Mouse (Mus musculus) stomach, embryonic 14.5 days (tissue): ENCODE results near the gene Traip. TPM values are rescaled to one million over a fixed set of nuclear protein-coding genes. Genes with fewer than 3 reads are reported as not detected.
A peak's percentile ranks its signal among the peaks of the same experiment; 100 is the strongest.

Experiments
- ATAC-seq: fragments of 200-750 bp; cut with Nextera tagmentation; 2 replicates; pipeline ENCODE4 v1.8.0; 2017; ENCODE audit warnings: low read depth, moderate TSS enrichment; ENCODE audit not compliant: insufficient number of reproducible peaks, insufficient read depth, low FRiP score
- H3K27ac ChIP-seq: fragments of 300-500 bp; sonication (generic); 2 replicates; pipeline ENCODE4 v1.5.1; 2014; ENCODE audit warnings: mild to moderate bottlenecking, low read length, moderate library complexity, mixed read lengths
- H3K27me3 ChIP-seq: fragments of 300-500 bp; sonication (generic); 2 replicates; pipeline ENCODE4 v1.6.1; 2014; ENCODE audit warnings: low read length, control low read depth, mixed read lengths; ENCODE audit not compliant: control insufficient read depth, insufficient read depth
- H3K36me3 ChIP-seq: fragments of 300-500 bp; sonication (generic); 2 replicates; pipeline ENCODE4 v1.6.1; 2014; ENCODE audit warnings: mild to moderate bottlenecking, control low read depth, low read length, moderate library complexity, mixed read lengths; ENCODE audit not compliant: control insufficient read depth, insufficient read depth
- H3K4me1 ChIP-seq: fragments of 300-500 bp; sonication (generic); 2 replicates; pipeline ENCODE4 v1.6.1; 2014; ENCODE audit warnings: low read length, control low read depth, mixed read lengths; ENCODE audit not compliant: control insufficient read depth, insufficient read depth
- H3K4me2 ChIP-seq: fragments of 300-500 bp; sonication (generic); replicated peaks from 2 replicates; pipeline ENCODE4 v1.6.1; 2014; ENCODE audit warnings: low read depth, low read length, control low read depth
- H3K4me3 ChIP-seq: fragments of 300-500 bp; sonication (generic); 2 replicates; pipeline ENCODE4 v1.5.1; 2014; ENCODE audit warnings: low read depth, low read length, control low read depth
- H3K9ac ChIP-seq: fragments of 300-500 bp; sonication (generic); replicated peaks from 2 replicates; pipeline ENCODE4 v1.6.1; 2014; ENCODE audit warnings: low read depth, mild to moderate bottlenecking, control low read depth, low read length, moderate library complexity, mixed read lengths
- H3K9me3 ChIP-seq: fragments of 300-500 bp; sonication (generic); 2 replicates; pipeline ENCODE4 v1.6.1; 2016; ENCODE audit warnings: low read depth, low read length, control low read depth; ENCODE audit not compliant: control insufficient read depth
- WGBS: fragments of 180-500 bp; shearing (Covaris S2); extraction: QIAGEN DNeasy Blood & Tissue Kit; methylation state at CpG from one replicate; pipeline ENCODE4 v1.1.7; 2014; 5-methylcytosine and 5-hydroxymethylcytosine counted together
- polyA plus RNA-seq: library from polyadenylated mRNA; unstranded; fragments of >200 nt; fragmentation: Nextera tagmentation; extraction: Ambion mirVana; gene quantifications from 2 replicates; pipeline ENCODE4 v1.2.1, GENCODE M21; 2014

The Traip gene
- polyA plus RNA-seq, 1 experiment from 2014 or later: 18.9 TPM

GRCm38 (mm10) chr9:107982681-107983346 is 32.9 kb downstream of the Traip start, which contains the start of gene Gm20661:
Gene Gm20661, plus strand, starts transcription at chr9:107983058.
- 9% methylated on average over 14 of the region's 14 CpGs for WGBS
- H3K9me3 ChIP-seq: no peaks in the 10 kb centered on the region
- H3K36me3 ChIP-seq: no peaks in the 10 kb centered on the region; the same call in 1 of the 2 replicates
- H3K9ac ChIP-seq: peak within 1 kb of the TSS; percentile 59
- H3K4me3 ChIP-seq: peak within 1 kb of the TSS; percentile 45
- peak; percentile 77 for ATAC-seq
- H3K4me2 ChIP-seq: peak within 1 kb of the TSS; percentile 88
- no peaks in the 10 kb centered on the region for H3K27me3 ChIP-seq
- peak within 1 kb of the TSS; percentile 100 for H3K27ac ChIP-seq
- H3K4me1 ChIP-seq: peaks cover 35% of the 10 kb centered on the region

GRCm38 (mm10) chr9:107983421-107983890 is 33.5 kb downstream of the Traip start:
- peak overlapping the region; percentile 100 for H3K27ac ChIP-seq
- no peaks in the 10 kb centered on the region for H3K9me3 ChIP-seq
- WGBS: 4% methylated on average over 4 of the region's 4 CpGs
- H3K27me3 ChIP-seq: no peaks in the 10 kb centered on the region
- peaks cover 35% of the 10 kb centered on the region for H3K4me1 ChIP-seq
- H3K4me3 ChIP-seq: peak overlapping the region; percentile 45
- H3K36me3 ChIP-seq: no peaks in the 10 kb centered on the region; the same call in 1 of the 2 replicates
- H3K9ac ChIP-seq: peak overlapping the region; percentile 59
- peak; percentile 50 for ATAC-seq
- H3K4me2 ChIP-seq: peak overlapping the region; percentile 88

- Histone ChIP-seq H3K27me3 (no peaks in the 10 kb centered on the region), H3K4me3 (peak overlapping the region; percentile 45), H3K27ac (peak overlapping the region; percentile 100), H3K9me3 (no peaks in the 10 kb centered on the region), H3K4me1 (peaks cover 35% of the 10 kb centered on the region), H3K9ac (peak overlapping the region; percentile 59), H3K36me3 (no peaks in the 10 kb centered on the region; the same call in 1 of the 2 replicates), H3K4me2 (peak overlapping the region; percentile 88)
- ATAC-seq: no peak
- WGBS: 45% methylated on average over 19 of the region's 19 CpGs
Measured at GRCm38 (mm10) chr9:107984052-107984753, 34.3 kb downstream of the Traip start.

- H3K36me3 ChIP-seq: no peaks in the 10 kb centered on the region; the same call in 1 of the 2 replicates
- H3K4me1 ChIP-seq: peaks cover 35% of the 10 kb centered on the region
- WGBS: 46% methylated on average over 9 of the region's 9 CpGs
- no peaks in the 10 kb centered on the region for H3K9me3 ChIP-seq
- H3K4me3 ChIP-seq: peak overlapping the region; percentile 45
- peak overlapping the region; percentile 100 for H3K27ac ChIP-seq
- H3K4me2 ChIP-seq: peak overlapping the region; percentile 88
- H3K27me3 ChIP-seq: no peaks in the 10 kb centered on the region
- peak overlapping the region; percentile 59 for H3K9ac ChIP-seq
- no peak for ATAC-seq
Measured at GRCm38 (mm10) chr9:107984754-107985055, 34.8 kb downstream of the Traip start.

GRCm38 (mm10) chr9:107985131-107986119 is 35.5 kb downstream of the Traip start, which contains the start of gene Inka1:
Gene Inka1, minus strand, starts transcription at chr9:107985879.
- H3K27me3 ChIP-seq: no peaks in the 10 kb centered on the region
- H3K9ac ChIP-seq: peak within 1 kb of the TSS; percentile 59
- peak within 1 kb of the TSS; percentile 100 for H3K27ac ChIP-seq
- no peaks in the 10 kb centered on the region; the same call in 1 of the 2 replicates for H3K36me3 ChIP-seq
- no peaks in the 10 kb centered on the region for H3K9me3 ChIP-seq
- peak; percentile 59 for ATAC-seq
- peak within 1 kb of the TSS; percentile 45 for H3K4me3 ChIP-seq
- WGBS: under 1% methylated on average over 56 of the region's 58 CpGs
- peaks cover 35% of the 10 kb centered on the region for H3K4me1 ChIP-seq
- H3K4me2 ChIP-seq: peak within 1 kb of the TSS; percentile 88

- WGBS: 2% methylated on average over 18 of the region's 18 CpGs
- Histone ChIP-seq H3K4me1 (peaks cover 26% of the 10 kb centered on the region), H3K9ac (no peak overlapping the region), H3K4me3 (peak overlapping the region; percentile 45), H3K9me3 (no peaks in the 10 kb centered on the region), H3K4me2 (peak overlapping the region; percentile 88), H3K27ac (peak overlapping the region; percentile 100), H3K27me3 (no peaks in the 10 kb centered on the region), H3K36me3 (no peaks in the 10 kb centered on the region; the same call in 1 of the 2 replicates)
- ATAC-seq: peak; percentile 16; the same call in 1 of the 2 replicates
Measured at GRCm38 (mm10) chr9:107986376-107986775, 36.4 kb downstream of the Traip start.

GRCm38 (mm10) chr9:107987950-107988349 is 38.0 kb downstream of the Traip start:
- H3K27ac ChIP-seq: no peak overlapping the region
- H3K4me2 ChIP-seq: no peak overlapping the region
- H3K9ac ChIP-seq: no peak overlapping the region
- H3K36me3 ChIP-seq: no peaks in the 10 kb centered on the region; the same call in 1 of the 2 replicates
- H3K4me1 ChIP-seq: peaks cover 15% of the 10 kb centered on the region; the same call in 1 of the 2 replicates
- WGBS: 81% methylated on average over 3 of the region's 3 CpGs
- H3K27me3 ChIP-seq: no peaks in the 10 kb centered on the region
- H3K4me3 ChIP-seq: no peak overlapping the region
- no peaks in the 10 kb centered on the region for H3K9me3 ChIP-seq
- ATAC-seq: no peak

GRCm38 (mm10) chr9:107992197-107992596 is 42.3 kb downstream of the Traip start, which contains the start of gene Cdhr4:
Gene Cdhr4, plus strand, starts transcription at chr9:107992497.
- Histone ChIP-seq H3K27me3 (no peaks in the 10 kb centered on the region), H3K36me3 (no peaks in the 10 kb centered on the region), H3K4me2 (no peak within 1 kb of the TSS), H3K27ac (no peak within 1 kb of the TSS), H3K9me3 (no peaks in the 10 kb centered on the region), H3K4me3 (no peak within 1 kb of the TSS), H3K4me1 (no peaks in the 10 kb centered on the region), H3K9ac (no peak within 1 kb of the TSS)
- ATAC-seq: no peak
- 69% methylated on average over 2 of the region's 2 CpGs for WGBS
